17 mouse cellular contexts compared by ENCODE assay signal in the genomic region with DNA sequence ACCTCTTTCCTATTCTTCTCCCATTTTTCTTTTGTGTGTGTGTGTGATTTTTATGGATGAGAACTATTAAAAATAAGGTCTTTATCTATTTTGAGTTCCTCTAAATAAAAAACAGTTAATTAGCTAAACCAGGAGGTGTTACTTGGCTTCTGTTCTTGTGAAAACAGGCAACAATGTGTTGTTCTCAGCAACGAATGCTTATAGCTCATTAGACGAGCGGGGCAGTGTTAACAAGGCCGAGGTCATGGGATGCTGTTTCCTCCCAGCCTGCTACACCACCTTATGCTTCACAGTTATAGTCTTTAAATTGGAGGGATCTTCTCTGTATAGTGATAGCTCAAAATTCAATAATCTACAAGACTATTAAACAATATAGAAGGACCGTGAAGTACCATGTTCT. TPM values are rescaled to one million over a fixed set of nuclear protein-coding genes. Genes with fewer than 3 reads are reported as not detected.
A peak's percentile ranks its signal among the peaks of the same experiment; 100 is the strongest.
DNase-seq lines count a peak whose midpoint lies in the region; ATAC-seq and TF ChIP-seq lines count a peak whose summit lies in the region.
"Had no signal": no experiment of that assay in that cellular context is flagged by ENCODE, and none has a peak within 500 bp of the region (broad histone marks: within the 10 kb centered on the region; RNA-seq: fewer than 3 reads in every experiment).

No protein-coding gene starts in this region.

- ATAC-seq in forebrain, embryonic 13.5 days = peak; percentile 48; the same call in 1 of the 2 replicates
- peak; percentile 47; the same call in 1 of the 2 replicates for ATAC-seq in forebrain, embryonic 16.5 days
- no peak for ATAC-seq in liver, postnatal 0 days

- H3K27ac ChIP-seq in forebrain, embryonic 13.5 days = no peak overlapping the region
- no peak overlapping the region for H3K27ac ChIP-seq in forebrain, embryonic 10.5 days
- no peak overlapping the region for H3K27ac ChIP-seq in forebrain, embryonic 16.5 days (ENCODE audit: low read length)
- H3K27ac ChIP-seq in liver, postnatal 0 days (ENCODE audit: low read depth) = no peak overlapping the region
- H3K27ac ChIP-seq: embryonic facial prominence, embryonic 13.5 days; embryonic facial prominence, embryonic 15.5 days had no signal

- H3K4me2 ChIP-seq in forebrain, embryonic 13.5 days = no peak overlapping the region
- no peak overlapping the region for H3K4me2 ChIP-seq in forebrain, embryonic 16.5 days (ENCODE audit: low read length)
- H3K4me2 ChIP-seq in liver, postnatal 0 days (ENCODE audit: low read depth, low read length) = no peak overlapping the region
- H3K4me2 ChIP-seq: embryonic facial prominence, embryonic 13.5 days; embryonic facial prominence, embryonic 15.5 days had no signal

- no peak for TF ChIP-seq CTCF in brain, embryonic 14.5 days (IDR thresholded peaks at IDR 0.05; ENCODE audit: borderline replicate concordance, extremely low read depth, insufficient read depth, insufficient read length)
- TF ChIP-seq CTCF in liver, postnatal 0 days (IDR thresholded peaks at IDR 0.05; ENCODE audit: low read depth) = no peak

- H3K27me3 ChIP-seq in forebrain, embryonic 13.5 days = no peaks in the 10 kb centered on the region
- H3K27me3 ChIP-seq in forebrain, embryonic 10.5 days (ENCODE audit: poor library complexity, severe bottlenecking) = no peaks in the 10 kb centered on the region
- H3K27me3 ChIP-seq in forebrain, embryonic 16.5 days (replicated peaks; ENCODE audit: control insufficient read depth, insufficient read depth, low read length) = no peaks in the 10 kb centered on the region
- H3K27me3 ChIP-seq in liver, postnatal 0 days (ENCODE audit: insufficient read depth, low read length) = no peaks in the 10 kb centered on the region
- H3K27me3 ChIP-seq: embryonic facial prominence, embryonic 13.5 days; embryonic facial prominence, embryonic 15.5 days had no signal

- no peak overlapping the region for H3K9ac ChIP-seq in forebrain, embryonic 13.5 days
- no peak overlapping the region for H3K9ac ChIP-seq in forebrain, embryonic 16.5 days (replicated peaks; ENCODE audit: low read depth, low read length)
- H3K9ac ChIP-seq in liver, postnatal 0 days (replicated peaks) = no peak overlapping the region
- H3K9ac ChIP-seq: embryonic facial prominence, embryonic 13.5 days; embryonic facial prominence, embryonic 15.5 days had no signal

- H3K36me3 ChIP-seq in forebrain, embryonic 13.5 days (ENCODE audit: poor library complexity, severe bottlenecking) = peaks cover 36% of the 10 kb centered on the region
- peaks cover 67% of the 10 kb centered on the region for H3K36me3 ChIP-seq in forebrain, embryonic 10.5 days (replicated peaks)
- H3K36me3 ChIP-seq in forebrain, embryonic 16.5 days (ENCODE audit: control insufficient read depth, insufficient read depth) = peaks cover 4% of the 10 kb centered on the region; the same call in 1 of the 2 replicates
- peaks cover 37% of the 10 kb centered on the region for H3K36me3 ChIP-seq in liver, postnatal 0 days (replicated peaks; ENCODE audit: insufficient read depth, low read length)

- no peaks in the 10 kb centered on the region for H3K9me3 ChIP-seq in forebrain, embryonic 13.5 days (replicated peaks)
- no peaks in the 10 kb centered on the region for H3K9me3 ChIP-seq in forebrain, embryonic 10.5 days
- no peaks in the 10 kb centered on the region for H3K9me3 ChIP-seq in forebrain, embryonic 16.5 days (ENCODE audit: control insufficient read depth, low read length)
- H3K9me3 ChIP-seq in liver, postnatal 0 days (ENCODE audit: low read length) = no peaks in the 10 kb centered on the region
- H3K9me3 ChIP-seq: embryonic facial prominence, embryonic 13.5 days; embryonic facial prominence, embryonic 15.5 days had no signal

- H3K4me3 ChIP-seq in forebrain, embryonic 13.5 days = no peak overlapping the region
- H3K4me3 ChIP-seq in forebrain, embryonic 10.5 days = no peak overlapping the region
- no peak overlapping the region for H3K4me3 ChIP-seq in forebrain, embryonic 16.5 days (replicated peaks; ENCODE audit: low read length)
- no peak overlapping the region for H3K4me3 ChIP-seq in liver, postnatal 0 days (ENCODE audit: low read depth, low read length)
- H3K4me3 ChIP-seq: embryonic facial prominence, embryonic 13.5 days; embryonic facial prominence, embryonic 15.5 days; erythroblast, embryonic 14.5 days had no signal

- no peaks in the 10 kb centered on the region for H3K4me1 ChIP-seq in forebrain, embryonic 13.5 days
- H3K4me1 ChIP-seq in forebrain, embryonic 10.5 days = no peaks in the 10 kb centered on the region
- no peaks in the 10 kb centered on the region for H3K4me1 ChIP-seq in forebrain, embryonic 16.5 days (replicated peaks; ENCODE audit: control insufficient read depth, insufficient read depth, low read length)
- no peaks in the 10 kb centered on the region for H3K4me1 ChIP-seq in liver, postnatal 0 days (ENCODE audit: insufficient read depth)
- H3K4me1 ChIP-seq: embryonic facial prominence, embryonic 13.5 days; embryonic facial prominence, embryonic 15.5 days had no signal

- DNase-seq in forebrain, embryonic 10.5 days (ENCODE audit: extremely low spot score, low spot score) = no peak
- DNase-seq in brain, embryonic 14.5 days (ENCODE audit: low read depth) = peak; percentile 68
- no peak for DNase-seq in liver, postnatal 0 days
- no peak for DNase-seq in right cerebral cortex, postnatal 10 days (ENCODE audit: low spot score in 2 of 2)
- DNase-seq: adrenal gland, adult 2 months; adrenal gland, postnatal 10 days; adrenal gland, postnatal 25 days; cerebellum, adult 11-12 months; cerebellum, adult 2 months; cerebellum, adult 9-10 months; cerebellum, postnatal 10 days; cerebellum, postnatal 25 days had no signal

- no peak for TF ChIP-seq EP300 in liver, postnatal 0 days (IDR thresholded peaks at IDR 0.05; ENCODE audit: low read depth)

- WGBS in forebrain, embryonic 13.5 days = 50% methylated on average over 5 of the region's 5 CpGs
- WGBS in forebrain, embryonic 10.5 days = 85% methylated on average over 5 of the region's 5 CpGs
- WGBS in forebrain, embryonic 16.5 days = 36% methylated on average over 5 of the region's 5 CpGs
- 92% methylated on average over 5 of the region's 5 CpGs for WGBS in liver, postnatal 0 days (ENCODE audit: insufficient replicate concordance)

- TF ChIP-seq POLR2A in brain, embryonic 14.5 days (IDR thresholded peaks at IDR 0.05; ENCODE audit: borderline replicate concordance, extremely low read depth, insufficient read depth, insufficient read length, poor library complexity, severe bottlenecking) = no peak

RNA-seq across cellular contexts. Expression of gene Orc5, which starts 17.7 kb away (rescaled TPM):
- 37.9 and 42.1 TPM in 2 replicates for polyA plus RNA-seq in forebrain, embryonic 13.5 days (2015; fragmentation: Nextera tagmentation; extraction: Ambion mirVana)
- 51.6 and 54.9 TPM in 2 replicates for polyA plus RNA-seq in forebrain, embryonic 10.5 days (2016; fragmentation: Nextera tagmentation; extraction: Ambion mirVana)
- 4.7 and 10.1 TPM in 2 replicates for polyA plus RNA-seq in brain, embryonic 14.5 days (2012; rRNA removed)
- polyA plus RNA-seq in forebrain, embryonic 16.5 days (2015; fragmentation: Nextera tagmentation; extraction: Ambion mirVana) = 39.9 and 44.3 TPM in 2 replicates
- 26.0 and 26.3 TPM in 2 replicates for polyA plus RNA-seq in liver, postnatal 0 days (2015; fragmentation: Nextera tagmentation; extraction: Ambion mirVana)
